Mouse (Mus musculus) limb, embryonic 11.5 days (tissue): Measurements from ENCODE around the gene Gm2564. TPM values are rescaled to one million over a fixed set of nuclear protein-coding genes. Genes with fewer than 3 reads are reported as not detected.
"Not testable (repeated sequence)": the region's sequence is repeated elsewhere in the genome, so short reads cannot be mapped to it uniquely, and the experiment has no call there.

Experiments
- ATAC-seq: fragments of 200-750 bp; cut with Nextera tagmentation; 2 replicates; pipeline ENCODE4 v1.8.0; 2017; ENCODE audit warnings: low read depth; ENCODE audit not compliant: insufficient number of reproducible peaks, low FRiP score, low TSS enrichment
- DNase-seq: peaks from one replicate; pipeline ENCODE4 v3.0.0-alpha.2; 2015; ENCODE audit warnings: low spot score
- H3K27ac ChIP-seq: fragments of 300-500 bp; sonication (generic); replicated peaks from 2 replicates; pipeline ENCODE4 v1.5.1; 2014; ENCODE audit warnings: low read depth, mild to moderate bottlenecking, low read length
- H3K27me3 ChIP-seq: fragments of 300-500 bp; sonication (generic); 2 replicates; pipeline ENCODE4 v1.6.1; 2014; ENCODE audit warnings: mild to moderate bottlenecking, low read length, mixed read lengths; ENCODE audit not compliant: control insufficient read depth, insufficient read depth
- H3K36me3 ChIP-seq: fragments of 300-500 bp; sonication (generic); 2 replicates; pipeline ENCODE4 v1.6.1; 2014; ENCODE audit warnings: mild to moderate bottlenecking, low read length, moderate library complexity, mixed read lengths; ENCODE audit not compliant: control insufficient read depth, insufficient read depth
- H3K4me1 ChIP-seq: fragments of 300-500 bp; sonication (generic); 2 replicates; pipeline ENCODE4 v1.6.1; 2014; ENCODE audit warnings: low read length, mixed read lengths; ENCODE audit not compliant: control insufficient read depth, insufficient read depth
- H3K4me2 ChIP-seq: fragments of 300-500 bp; sonication (generic); 2 replicates; pipeline ENCODE4 v1.6.1; 2014; ENCODE audit warnings: low read depth, mild to moderate bottlenecking, moderate library complexity; ENCODE audit not compliant: severe bottlenecking
- H3K4me3 ChIP-seq: fragments of 300-500 bp; sonication (generic); 2 replicates; pipeline ENCODE4 v1.5.1; 2014; ENCODE audit warnings: low read depth, low read length
- H3K9ac ChIP-seq: fragments of 300-500 bp; sonication (generic); 2 replicates; pipeline ENCODE4 v1.6.1; 2014; ENCODE audit warnings: mild to moderate bottlenecking, low read length
- H3K9me3 ChIP-seq: fragments of 300-500 bp; sonication (generic); 2 replicates; pipeline ENCODE4 v1.6.1; 2016; ENCODE audit warnings: low read length; ENCODE audit not compliant: control insufficient read depth
- WGBS: fragments of 180-500 bp; shearing (Covaris S2); extraction: QIAGEN DNeasy Blood & Tissue Kit; methylation state at CpG from one replicate; pipeline ENCODE4 v1.1.7; 2014; 5-methylcytosine and 5-hydroxymethylcytosine counted together
- polyA plus RNA-seq: library from polyadenylated mRNA; unstranded; fragments of >200 nt; fragmentation: Nextera tagmentation; extraction: Ambion mirVana; gene quantifications from 2 replicates; pipeline ENCODE4 v1.2.1, GENCODE M21; 2014

The Gm2564 gene
- polyA plus RNA-seq: not detected in 2 replicates

GRCm38 (mm10) chr4:42629419-42629818 lies at the start of gene Gm2564:
TSS of gene Gm2564 (plus strand) at chr4:42629719.
- H3K9me3 ChIP-seq, H3K4me3 ChIP-seq, H3K9ac ChIP-seq, H3K27ac ChIP-seq, DNase-seq, H3K4me1 ChIP-seq, ATAC-seq, H3K27me3 ChIP-seq, H3K36me3 ChIP-seq, H3K4me2 ChIP-seq: not testable (repeated sequence)
- no CpG with 5 or more reads among the region's 8 CpGs for WGBS

- not testable (repeated sequence) for ATAC-seq, H3K27ac ChIP-seq, H3K4me3 ChIP-seq, H3K4me2 ChIP-seq, H3K27me3 ChIP-seq, H3K36me3 ChIP-seq, H3K9me3 ChIP-seq, DNase-seq, H3K9ac ChIP-seq, H3K4me1 ChIP-seq
- no CpG with 5 or more reads among the region's 5 CpGs for WGBS
These were observed 17.6 kb upstream of the Gm2564 start, which contains the start of gene Gm10591 for GRCm38 (mm10) chr4:42611895-42612294. TSS of gene Gm10591 (plus strand) at chr4:42612195.

GRCm38 (mm10) chr4:42654951-42655350 lies 25.4 kb downstream of the Gm2564 start, which contains the start of gene Ccl27b:
TSS of gene Ccl27b (plus strand) at chr4:42655251.
- not testable (repeated sequence) for H3K4me3 ChIP-seq, DNase-seq, ATAC-seq, H3K4me1 ChIP-seq, H3K36me3 ChIP-seq, H3K9me3 ChIP-seq, H3K27me3 ChIP-seq, H3K27ac ChIP-seq, H3K4me2 ChIP-seq, H3K9ac ChIP-seq
- WGBS: no CpG with 5 or more reads among the region's 9 CpGs

- H3K9me3 ChIP-seq, H3K4me2 ChIP-seq, DNase-seq, H3K27me3 ChIP-seq, H3K4me3 ChIP-seq, H3K4me1 ChIP-seq, H3K9ac ChIP-seq, H3K27ac ChIP-seq, H3K36me3 ChIP-seq, ATAC-seq: not testable (repeated sequence)
- no CpG with 5 or more reads among the region's 3 CpGs for WGBS
These were observed 32.3 kb downstream of the Gm2564 start, which contains the start of gene Il11ra2 for GRCm38 (mm10) chr4:42661793-42662192. TSS of gene Il11ra2 (minus strand) at chr4:42661893.

GRCm38 (mm10) chr4:42675415-42675814 lies 45.9 kb downstream of the Gm2564 start:
- ATAC-seq: not testable (repeated sequence)

GRCm38 (mm10) chr4:42679365-42679764 lies 49.8 kb downstream of the Gm2564 start:
- DNase-seq, H3K27ac ChIP-seq, ATAC-seq, H3K4me1 ChIP-seq, H3K9ac ChIP-seq, H3K27me3 ChIP-seq, H3K9me3 ChIP-seq, H3K4me2 ChIP-seq, H3K36me3 ChIP-seq, H3K4me3 ChIP-seq: not testable (repeated sequence)
- no CpG with 5 or more reads among the region's 7 CpGs for WGBS

More at GRCm38 (mm10) chr4:42675415-42675814, 45.9 kb downstream of the Gm2564 start:
- not testable (repeated sequence) for H3K27ac ChIP-seq, H3K9me3 ChIP-seq, DNase-seq, H3K27me3 ChIP-seq, H3K36me3 ChIP-seq, H3K4me2 ChIP-seq, H3K9ac ChIP-seq, H3K4me1 ChIP-seq, H3K4me3 ChIP-seq
- no CpG with 5 or more reads among the region's 4 CpGs for WGBS

- not testable (repeated sequence) for H3K36me3 ChIP-seq
These were observed 51.1 kb downstream of the Gm2564 start for GRCm38 (mm10) chr4:42680374-42681356.

More at GRCm38 (mm10) chr4:42680374-42681356, 51.1 kb downstream of the Gm2564 start:
- not testable (repeated sequence) for H3K27me3 ChIP-seq, H3K4me2 ChIP-seq, DNase-seq, H3K27ac ChIP-seq, ATAC-seq, H3K4me1 ChIP-seq, H3K4me3 ChIP-seq, H3K9ac ChIP-seq, H3K9me3 ChIP-seq
- no CpG with 5 or more reads among the region's 32 CpGs for WGBS
